Mouse (Mus musculus) G1E (cell line): Measurements from ENCODE around the gene Myo16.

ENCODE experiments used
- CTCF ChIP-seq: IDR thresholded peaks from 2 replicates; pipeline ENCODE4 v1.5.1; 2012; ENCODE audit warnings: low read depth, low read length, inconsistent platforms, mixed read lengths
- GATA1 ChIP-seq: IDR thresholded peaks from 2 replicates; pipeline ENCODE4 v1.6.1; 2012; ENCODE audit warnings: borderline replicate concordance, low read length, inconsistent platforms, mixed read lengths
- GATA2 ChIP-seq: IDR thresholded peaks from 2 replicates; pipeline ENCODE4 v1.6.1; 2012; ENCODE audit warnings: low read depth, low read length, inconsistent platforms, borderline replicate concordance
- POLR2AphosphoS5 ChIP-seq: IDR thresholded peaks from 2 replicates; pipeline ENCODE4 v1.6.1; 2012; ENCODE audit warnings: low read depth, low read length, inconsistent platforms; ENCODE audit not compliant: insufficient replicate concordance
- TAL1 ChIP-seq: conservative IDR thresholded peaks from 2 replicates; pipeline ENCODE4 v1.6.1; 2012; ENCODE audit warnings: low read depth, low read length, inconsistent platforms, mixed read lengths

GRCm38 (mm10) chr8:10480850-10481249, 327.1 kb downstream of the Myo16 start:
- no peak for TF ChIP-seq CTCF
- no peak for TF ChIP-seq GATA1
- TF ChIP-seq TAL1: no peak
- no peak for TF ChIP-seq POLR2AphosphoS5
- TF ChIP-seq GATA2: no peak
